Mouse (Mus musculus): Measurements from ENCODE around the gene Actl6b. TPM values are rescaled to one million over a fixed set of nuclear protein-coding genes. Genes with fewer than 3 reads are reported as not detected.

The Actl6b gene
- total and polyA plus RNA-seq, 3 experiments = 0.15 TPM; not detected in 2

- H3K9ac ChIP-seq (ENCODE audit: control insufficient read depth, low read depth, low read length, poor library complexity, severe bottlenecking) = peak overlapping the region; percentile 68
- peak; percentile 79 for DNase-seq (ENCODE audit: low read depth, low spot score)
- peak overlapping the region; percentile 57 to 78 for H3K4me3 ChIP-seq (ENCODE audit: control insufficient read depth in 1 of 2, insufficient read depth in 1 of 2, low read depth in 2 of 2, low read length in 2 of 2)
- TF ChIP-seq CHD2 (IDR thresholded peaks at IDR 0.05; ENCODE audit: low read length) (no peak), ETS1 (IDR thresholded peaks at IDR 0.05; ENCODE audit: low read depth, low read length) (peak; percentile 50), MAFK (IDR thresholded peaks at IDR 0.05; ENCODE audit: borderline replicate concordance, low read depth, low read length) (peak; percentile 16; the same call in 1 of the 2 replicates), JUND (IDR thresholded peaks at IDR 0.05; ENCODE audit: low read depth, low read length) (no peak), EP300 (IDR thresholded peaks at IDR 0.05; ENCODE audit: low read depth in 1 of 2, low read length in 2 of 2) (peak; percentile 24 to 67; a peak in 3 of 4 replicates), POLR2AphosphoS2 (IDR thresholded peaks at IDR 0.05; ENCODE audit: low read length) (no peak), SMC3 (IDR thresholded peaks at IDR 0.05; ENCODE audit: low read depth, low read length) (no peak), HCFC1 (IDR thresholded peaks at IDR 0.05; ENCODE audit: low read depth, low read length) (no peak), NELFE (IDR thresholded peaks at IDR 0.05; ENCODE audit: low read depth, low read length) (no peak), KAT2A (conservative IDR thresholded peaks at IDR 0.05; ENCODE audit: low read depth, low read length) (no peak), POLR2A (IDR thresholded peaks at IDR 0.05; ENCODE audit: control insufficient read depth in 1 of 2, insufficient read depth in 1 of 2, low read depth in 1 of 2, low read length in 2 of 2, poor library complexity in 1 of 2) (0 out of 4 replicates have a peak, but pooled peaks of 1 of the 2 experiments have one; percentile 7), BHLHE40 (IDR thresholded peaks at IDR 0.05; ENCODE audit: borderline replicate concordance, low read depth, low read length) (peak; percentile 95), TCF12 (IDR thresholded peaks at IDR 0.05; ENCODE audit: low read depth, low read length) (no peak; the same call in 1 of the 2 replicates), ELF1 (IDR thresholded peaks at IDR 0.05; ENCODE audit: low read depth, low read length) (0 out of 2 replicates have a peak, but pooled peaks have one; percentile 25), MYB (IDR thresholded peaks at IDR 0.05; ENCODE audit: low read depth, low read length) (0 out of 2 replicates have a peak, but pooled peaks have one; percentile 16), CHD1 (IDR thresholded peaks at IDR 0.05; ENCODE audit: low read depth, low read length) (no peak), E2F4 (IDR thresholded peaks at IDR 0.05; ENCODE audit: borderline replicate concordance, low read depth, low read length) (no peak), ZC3H11A (IDR thresholded peaks at IDR 0.05; ENCODE audit: low read depth, low read length) (no peak), ZKSCAN1 (IDR thresholded peaks at IDR 0.05; ENCODE audit: low read depth, low read length) (no peak), MEF2A (IDR thresholded peaks at IDR 0.05; ENCODE audit: extremely low read depth, insufficient replicate concordance, low read depth, low read length, poor library complexity, severe bottlenecking) (no peak), MYC (IDR thresholded peaks at IDR 0.05; ENCODE audit: low read depth, low read length) (no peak), CTCF (IDR thresholded peaks at IDR 0.05 in 2 of 3, conservative IDR thresholded peaks at IDR 0.05 in 1 of 3; ENCODE audit: control insufficient read depth in 1 of 3, insufficient read depth in 1 of 3, low read depth in 2 of 3, low read length in 3 of 3, poor library complexity in 1 of 3, severe bottlenecking in 1 of 3) (no peak), NRF1 (IDR thresholded peaks at IDR 0.05; ENCODE audit: insufficient read depth, low read depth, low read length, poor library complexity, severe bottlenecking) (no peak), MXI1 (IDR thresholded peaks at IDR 0.05; ENCODE audit: low read depth, low read length) (no peak), TAL1 (IDR thresholded peaks at IDR 0.05; ENCODE audit: low read length) (no peak), ZMIZ1 (IDR thresholded peaks at IDR 0.05; ENCODE audit: low read depth, low read length) (no peak), USF1 (IDR thresholded peaks at IDR 0.05; ENCODE audit: low read depth, low read length) (no peak), RCOR1 (IDR thresholded peaks at IDR 0.05; ENCODE audit: low read depth, low read length) (peak; percentile 89; the same call in 1 of the 2 replicates)
- peaks cover 27% of the 10 kb centered on the region for H3K79me2 ChIP-seq (ENCODE audit: control insufficient read depth, insufficient read depth, low read length, poor library complexity)
- H3K4me1 ChIP-seq (ENCODE audit: control insufficient read depth in 1 of 2, insufficient read depth in 2 of 2, low read length in 2 of 2) = peaks cover 0 to 25% of the 10 kb centered on the region in 2 experiments; a peak in 2 of 4 replicates
- H3K36me3 ChIP-seq (ENCODE audit: control insufficient read depth in 1 of 2, insufficient read depth in 2 of 2, low read length in 2 of 2) = peaks cover 3 to 13% of the 10 kb centered on the region in 2 experiments
- no peaks in the 10 kb centered on the region for H3K27me3 ChIP-seq (ENCODE audit: control insufficient read depth in 1 of 2, insufficient read depth in 2 of 2, low read length in 2 of 2)
- no peaks in the 10 kb centered on the region for H3K9me3 ChIP-seq (replicated peaks; ENCODE audit: insufficient read depth, low read length)
- peak overlapping the region; percentile 94 for H3K27ac ChIP-seq (ENCODE audit: control insufficient read depth, low read depth, low read length)
Observed at GRCm38 (mm10) chr5:137570181-137570580, 16.9 kb downstream of the Actl6b start.

All from MEL (cell line).